Mouse (Mus musculus): ENCODE results near the gene Xk. TPM values are rescaled to one million over a fixed set of nuclear protein-coding genes. Genes with fewer than 3 reads are reported as not detected.
"Not testable (repeated sequence)": the region's sequence is repeated elsewhere in the genome, so short reads cannot be mapped to it uniquely, and the experiment has no call there.

The Xk gene
- total RNA-seq, 1 experiment from 2014 or later: 3.7 TPM

- no peak for ATAC-seq (ENCODE audit: extremely low read depth, insufficient number of reproducible peaks, low FRiP score, poor library complexity, severe bottlenecking)
Measured at GRCm38 (mm10) chrX:9302791-9303190, 30.2 kb downstream of the Xk start.

- ATAC-seq (ENCODE audit: extremely low read depth, insufficient number of reproducible peaks, low FRiP score, poor library complexity, severe bottlenecking): no peak
Measured at GRCm38 (mm10) chrX:9303455-9303854, 30.9 kb downstream of the Xk start.

GRCm38 (mm10) chrX:9316457-9316856 is 43.9 kb downstream of the Xk start:
- not testable (repeated sequence) for ATAC-seq (ENCODE audit: extremely low read depth, insufficient number of reproducible peaks, low FRiP score, poor library complexity, severe bottlenecking)

GRCm38 (mm10) chrX:9327954-9328353 is 55.4 kb downstream of the Xk start:
- ATAC-seq (ENCODE audit: extremely low read depth, insufficient number of reproducible peaks, low FRiP score, poor library complexity, severe bottlenecking): not testable (repeated sequence)

- ATAC-seq (ENCODE audit: extremely low read depth, insufficient number of reproducible peaks, low FRiP score, poor library complexity, severe bottlenecking): not testable (repeated sequence)
Measured at GRCm38 (mm10) chrX:9332366-9332962, 59.9 kb downstream of the Xk start.

GRCm38 (mm10) chrX:9333035-9333434 is 60.5 kb downstream of the Xk start:
- ATAC-seq (ENCODE audit: extremely low read depth, insufficient number of reproducible peaks, low FRiP score, poor library complexity, severe bottlenecking): peak; percentile 86

GRCm38 (mm10) chrX:9334996-9335395 is 62.4 kb downstream of the Xk start:
- ATAC-seq (ENCODE audit: extremely low read depth, insufficient number of reproducible peaks, low FRiP score, poor library complexity, severe bottlenecking): not testable (repeated sequence)

GRCm38 (mm10) chrX:9350327-9350726 is 77.8 kb downstream of the Xk start, which contains the start of gene H2al1k:
H2al1k (plus strand) TSS chrX:9350627.
- not testable (repeated sequence) for ATAC-seq (ENCODE audit: extremely low read depth, insufficient number of reproducible peaks, low FRiP score, poor library complexity, severe bottlenecking)

Other genes starting within 250 kb of the Xk start
- not detected in 2 replicates for gene Fthl17e, start 239.3 kb upstream of the Xk start, total RNA-seq (2017)
- gene Fthl17f, start 209.7 kb upstream of the Xk start, total RNA-seq (2017): not detected in 2 replicates
- gene 4930402K13Rik, start 168.2 kb upstream of the Xk start, total RNA-seq (2017): not detected in 2 replicates
- gene Lancl3, start 72.9 kb upstream of the Xk start, total RNA-seq (2017): 0.37 and 0.93 TPM in 2 replicates
- not detected in 2 replicates for gene Gm14862, start 15.9 kb upstream of the Xk start, total RNA-seq (2017)
- 1.4 TPM in 1 of 2 replicates, not detected in the other for gene H2al1m, start 11.0 kb downstream of the Xk start, total RNA-seq (2017)
- gene H2al1k, start 77.9 kb downstream of the Xk start, total RNA-seq (2017): not detected in 2 replicates
- 161 and 162 TPM in 2 replicates for gene Cybb, start 215.0 kb downstream of the Xk start, total RNA-seq (2017)

Data from neutrophil, adult 5-6 weeks (primary cell).